Mouse (Mus musculus): ENCODE measurements at regions not wholly inside any gene's neighbourhood (a gene's known extent, or its start where the extent isn't known, plus 50 kb on each side); places are given as distances from the start of the nearest gene placed in this dataset.
"Not testable (repeated sequence)": the region's sequence is repeated elsewhere in the genome, so short reads cannot be mapped to it uniquely, and the experiment has no call there.

DNA sequence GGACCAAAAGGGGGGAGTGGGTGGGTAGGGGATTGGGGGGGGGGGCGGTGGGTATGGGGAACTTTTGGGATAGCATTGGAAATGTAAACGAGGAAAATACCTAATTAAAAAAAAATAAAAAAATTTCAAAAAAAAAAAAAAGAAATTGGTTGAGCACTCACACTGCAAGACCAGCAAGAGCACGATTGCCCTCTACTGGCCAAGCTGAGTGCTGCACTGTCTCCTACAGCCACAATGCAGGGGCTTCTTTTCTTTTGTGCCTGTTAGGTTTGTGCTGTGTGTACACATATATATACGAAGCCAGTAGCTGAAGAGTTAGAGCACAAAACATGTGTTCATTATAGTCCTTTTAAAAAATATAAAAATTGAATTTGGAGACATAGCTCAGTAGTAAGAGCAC is 55.6 kb downstream of the Mup20 start:
- DNase-seq = peak in 1 of 2 experiments; percentile 22

DNA sequence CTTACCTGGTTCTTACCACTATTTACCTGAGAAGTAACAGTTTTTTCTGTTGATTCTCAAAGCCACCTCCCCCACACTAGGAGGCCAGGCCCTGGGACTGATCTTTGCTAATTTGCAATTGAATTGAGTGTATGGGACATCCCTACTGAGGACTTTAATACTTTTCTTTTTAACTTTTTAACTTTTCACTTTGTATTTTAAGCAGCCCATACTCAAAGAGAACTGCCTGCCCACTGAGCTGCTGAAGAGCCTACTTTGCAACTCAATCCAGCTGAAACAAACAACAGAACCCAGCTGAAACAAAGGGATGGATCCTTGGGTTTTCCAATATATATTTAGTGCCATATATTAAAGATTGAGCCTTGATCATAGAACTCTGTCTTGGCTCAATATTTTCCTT is 64.0 kb downstream of the Mup20 start:
- DNase-seq = not testable (repeated sequence)

DNA sequence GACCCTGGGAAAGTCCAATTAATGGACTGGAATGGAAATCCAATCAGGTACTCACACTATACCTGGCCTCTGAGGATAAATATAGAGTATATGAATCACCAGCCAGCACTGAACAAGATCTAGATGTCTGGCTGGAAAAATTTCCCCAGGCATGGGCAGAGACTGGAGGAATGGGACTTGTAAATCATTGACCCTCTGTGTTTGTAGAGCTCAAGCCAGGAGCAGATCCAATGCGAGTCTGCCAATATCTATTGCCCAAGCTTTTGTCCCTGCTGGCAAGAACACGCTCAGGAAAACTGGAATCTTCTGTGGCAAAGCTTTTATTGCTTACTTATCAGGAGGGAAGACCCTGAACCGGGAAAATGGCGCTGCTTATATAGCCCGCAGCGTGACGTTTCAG is 77.8 kb downstream of the Mup20 start:
- no peak for DNase-seq

DNA sequence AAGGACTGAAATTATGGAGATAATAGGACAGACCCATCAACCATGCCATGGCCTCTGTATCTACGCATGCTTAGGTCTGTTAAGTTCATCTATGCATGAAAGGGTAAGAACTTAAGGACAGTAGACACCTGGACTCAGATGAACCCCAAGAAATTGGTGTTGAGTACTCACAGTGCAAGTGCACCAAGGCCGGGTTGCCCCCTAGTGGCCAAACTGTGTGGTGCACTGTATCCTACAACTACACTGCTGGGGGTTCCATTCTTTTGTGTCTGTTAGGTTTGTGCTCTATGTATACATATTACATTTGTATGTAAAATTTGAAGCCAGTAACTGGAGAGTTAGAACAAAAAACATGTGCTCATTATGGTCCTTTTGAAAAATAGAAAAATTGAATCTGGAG is 80.7 kb downstream of the Mup20 start:
- DNase-seq = peak in 1 of 2 experiments; percentile 10

DNA sequence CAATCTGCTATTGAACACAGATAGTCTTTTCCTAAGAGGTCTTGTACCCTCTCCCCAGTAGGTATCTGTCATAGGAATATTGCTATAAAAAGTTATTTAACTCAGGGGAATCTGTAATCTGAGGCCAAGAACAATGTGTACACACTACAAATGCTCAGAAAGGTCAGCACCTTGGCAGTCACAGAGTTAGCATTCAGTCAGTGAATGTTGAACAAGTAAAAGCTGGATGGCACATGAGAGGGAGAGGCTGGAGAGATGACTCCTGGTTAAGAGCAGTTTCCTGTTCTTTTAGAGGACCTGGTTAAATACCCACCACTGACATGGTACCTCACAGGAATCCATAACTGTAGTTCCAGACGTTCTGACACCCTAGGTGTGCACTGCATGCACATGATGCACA is 84.3 kb downstream of the Mup20 start:
- DNase-seq = no peak

DNA sequence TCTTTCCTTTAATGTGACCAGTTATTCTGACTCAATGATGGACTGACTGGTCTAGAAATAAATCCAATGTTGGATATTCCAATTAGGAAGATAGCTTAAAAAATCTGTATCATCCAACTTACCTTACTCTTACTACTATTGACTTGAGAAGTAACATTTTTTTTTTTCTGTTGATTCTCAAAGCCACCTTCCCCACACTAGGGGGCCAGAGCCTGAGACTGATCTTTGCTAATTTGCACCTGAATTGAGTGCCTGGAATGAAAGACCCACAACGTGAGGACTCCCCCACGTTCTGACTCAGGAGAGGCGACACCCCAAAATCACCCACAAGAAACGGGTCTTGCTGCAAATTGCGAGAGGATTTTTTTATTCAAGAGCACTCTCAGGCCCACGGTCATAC is 86.3 kb downstream of the Mup20 start:
- not testable (repeated sequence) for DNase-seq

DNA sequence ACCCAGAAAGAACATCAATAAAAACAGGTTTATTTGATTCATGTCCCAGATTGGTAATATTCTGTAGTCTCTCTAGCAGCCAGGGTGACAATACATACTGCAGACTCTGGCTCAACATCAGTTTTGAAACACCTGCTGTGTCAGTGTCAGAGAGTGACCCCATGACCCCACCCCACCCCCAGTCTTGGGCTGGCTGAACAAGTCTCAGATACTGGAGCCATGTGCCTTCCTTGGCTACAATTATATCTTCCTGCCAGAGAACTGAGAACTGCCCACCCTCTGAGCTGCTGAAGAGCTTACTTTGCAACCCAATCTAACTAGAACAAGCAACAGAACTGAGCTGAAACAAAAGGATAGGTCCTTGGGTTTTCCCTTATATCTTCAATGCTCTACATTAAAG is 91.6 kb downstream of the Mup20 start:
- no peak for DNase-seq

Measured in heart, adult 18-20 months (tissue).